Comparison of ENCODE assay signal across 28 mouse cellular contexts in genomic region chr10:93490451-93490850, GRCm38 (mm10). TPM values are rescaled to one million over a fixed set of nuclear protein-coding genes. Genes with fewer than 3 reads are reported as not detected.
DNase-seq lines count a peak whose midpoint lies in the region; ATAC-seq and TF ChIP-seq lines count a peak whose summit lies in the region.
"Had no signal": no experiment of that assay in that cellular context is flagged by ENCODE, and none has a peak within 500 bp of the region (broad histone marks: within the 10 kb centered on the region; RNA-seq: fewer than 3 reads in every experiment).

No protein-coding gene starts in this region.

- ATAC-seq in liver, postnatal 0 days: no peak
- no peak for ATAC-seq in liver, embryonic 12.5 days
- ATAC-seq in lung, postnatal 0 days: no peak
- ATAC-seq: forebrain, embryonic 13.5 days; forebrain, embryonic 16.5 days; intestine, postnatal 0 days had no signal

- in situ Hi-C loops in ES-E14 (cut with MboI; ENCODE audit: low sequenced_read_pairs in 2 of 2, unreplicated experiment in 2 of 2): no loop called here

- H3K36me3 ChIP-seq in liver, postnatal 0 days (replicated peaks; ENCODE audit: insufficient read depth, low read length): no peaks in the 10 kb centered on the region
- peaks cover 2% of the 10 kb centered on the region for H3K36me3 ChIP-seq in liver, embryonic 12.5 days
- H3K36me3 ChIP-seq in ES-E14 (ENCODE audit: control insufficient read depth, insufficient read depth, low read length, poor library complexity, severe bottlenecking): no peaks in the 10 kb centered on the region
- H3K36me3 ChIP-seq in lung, postnatal 0 days (ENCODE audit: insufficient read depth, low read length): 0 out of 2 replicates have a peak, but pooled peaks cover under 1% of the 10 kb centered on the region
- H3K36me3 ChIP-seq: hindbrain, embryonic 12.5 days; hindbrain, embryonic 15.5 days had no signal

- 56% methylated on average over 4 of the region's 4 CpGs for WGBS in liver, postnatal 0 days (ENCODE audit: insufficient replicate concordance)
- WGBS in liver, embryonic 12.5 days (ENCODE audit: insufficient replicate concordance): 45% methylated on average over 4 of the region's 4 CpGs
- 50% methylated on average over 4 of the region's 4 CpGs for WGBS in lung, postnatal 0 days

- no peak overlapping the region for H3K4me3 ChIP-seq in liver, postnatal 0 days (ENCODE audit: low read depth, low read length)
- H3K4me3 ChIP-seq in liver, embryonic 12.5 days: no peak overlapping the region
- H3K4me3 ChIP-seq in ES-E14 (ENCODE audit: insufficient read depth in 1 of 2, low read depth in 1 of 2, low read length in 2 of 2, poor library complexity in 1 of 2, severe bottlenecking in 1 of 2): no peak overlapping the region
- H3K4me3 ChIP-seq in lung, postnatal 0 days (ENCODE audit: low read depth, low read length): no peak overlapping the region
- H3K4me3 ChIP-seq: forebrain, embryonic 10.5 days; forebrain, embryonic 13.5 days; gastrocnemius, adult 2 months; hindbrain, embryonic 12.5 days; hindbrain, embryonic 15.5 days had no signal

- no peak for TF ChIP-seq EP300 in liver, postnatal 0 days (IDR thresholded peaks at IDR 0.05; ENCODE audit: low read depth)
- no peak for TF ChIP-seq EP300 in lung, postnatal 0 days (IDR thresholded peaks at IDR 0.05)

- no peak for TF ChIP-seq CTCF in liver, postnatal 0 days (IDR thresholded peaks at IDR 0.05; ENCODE audit: low read depth)
- TF ChIP-seq CTCF in lung, postnatal 0 days (IDR thresholded peaks at IDR 0.05): no peak

- no peaks in the 10 kb centered on the region for H3K9me3 ChIP-seq in liver, postnatal 0 days (ENCODE audit: low read length)
- H3K9me3 ChIP-seq in liver, embryonic 12.5 days (replicated peaks): no peaks in the 10 kb centered on the region
- no peaks in the 10 kb centered on the region for H3K9me3 ChIP-seq in ES-E14 (ENCODE audit: control insufficient read depth, insufficient read depth, low read depth, low read length)
- H3K9me3 ChIP-seq in lung, postnatal 0 days (ENCODE audit: low read length): no peaks in the 10 kb centered on the region
- H3K9me3 ChIP-seq: forebrain, embryonic 10.5 days; forebrain, embryonic 13.5 days; hindbrain, embryonic 12.5 days; hindbrain, embryonic 15.5 days had no signal

- no peak overlapping the region for H3K9ac ChIP-seq in liver, postnatal 0 days (replicated peaks)
- H3K9ac ChIP-seq in liver, embryonic 12.5 days: no peak overlapping the region
- peak overlapping the region; percentile 48; the same call in 1 of the 2 replicates for H3K9ac ChIP-seq in ES-E14 (ENCODE audit: insufficient read depth, low read depth, low read length, poor library complexity, severe bottlenecking)
- H3K9ac ChIP-seq in lung, postnatal 0 days (replicated peaks; ENCODE audit: low read depth): no peak overlapping the region
- H3K9ac ChIP-seq: forebrain, embryonic 13.5 days; hindbrain, embryonic 12.5 days; hindbrain, embryonic 15.5 days had no signal

- no peak overlapping the region for H3K27ac ChIP-seq in liver, postnatal 0 days (ENCODE audit: low read depth)
- no peak overlapping the region for H3K27ac ChIP-seq in liver, embryonic 12.5 days
- no peak overlapping the region for H3K27ac ChIP-seq in ES-E14 (ENCODE audit: insufficient read depth, low read depth, low read length, poor library complexity, severe bottlenecking)
- H3K27ac ChIP-seq in lung, postnatal 0 days (ENCODE audit: low read length): no peak overlapping the region
- H3K27ac ChIP-seq: forebrain, embryonic 10.5 days; forebrain, embryonic 13.5 days; gastrocnemius, adult 2 months; hindbrain, embryonic 12.5 days; hindbrain, embryonic 15.5 days had no signal

- H3K4me1 ChIP-seq in liver, postnatal 0 days (ENCODE audit: insufficient read depth): peaks cover 18% of the 10 kb centered on the region
- peaks cover 11% of the 10 kb centered on the region; the same call in 1 of the 2 replicates for H3K4me1 ChIP-seq in liver, embryonic 12.5 days
- peaks cover 0 to 7% of the 10 kb centered on the region in 2 experiments; a peak in 2 of 4 replicates for H3K4me1 ChIP-seq in ES-E14 (ENCODE audit: control insufficient read depth in 2 of 2, insufficient read depth in 2 of 2, low read length in 2 of 2, poor library complexity in 1 of 2)
- no peaks in the 10 kb centered on the region for H3K4me1 ChIP-seq in lung, postnatal 0 days (ENCODE audit: insufficient read depth, low read depth, low read length)
- H3K4me1 ChIP-seq: forebrain, embryonic 13.5 days; hindbrain, embryonic 15.5 days had no signal

- DNase-seq in liver, postnatal 0 days: no peak
- peak; percentile 22 for DNase-seq in ES-E14 (ENCODE audit: low read depth, low spot score)
- peak; percentile 33 for DNase-seq in WW6 (ENCODE audit: low read depth, low spot score)
- no peak for DNase-seq in lung, postnatal 0 days (ENCODE audit: low spot score)
- no peak for DNase-seq in layer of hippocampus, adult 11-12 months (ENCODE audit: low spot score)
- DNase-seq: adrenal gland, adult 8-10 months; adrenal gland, postnatal 25 days; cerebellum, adult 11-12 months; cerebellum, adult 9-10 months; cerebellum, postnatal 14 days; gastrocnemius, adult 2 months; gastrocnemius, postnatal 14 days; heart, adult 11 months had no signal

- no peaks in the 10 kb centered on the region for H3K27me3 ChIP-seq in liver, postnatal 0 days (ENCODE audit: insufficient read depth, low read length)
- 0 out of 2 replicates have a peak, but pooled peaks cover 4% of the 10 kb centered on the region for H3K27me3 ChIP-seq in liver, embryonic 12.5 days (replicated peaks)
- no peaks in the 10 kb centered on the region for H3K27me3 ChIP-seq in lung, postnatal 0 days (replicated peaks; ENCODE audit: insufficient read depth, low read length)
- H3K27me3 ChIP-seq: forebrain, embryonic 13.5 days; hindbrain, embryonic 15.5 days had no signal

- peak overlapping the region; percentile 0 for H3K4me2 ChIP-seq in liver, postnatal 0 days (ENCODE audit: low read depth, low read length)
- H3K4me2 ChIP-seq in liver, embryonic 12.5 days: no peak overlapping the region
- no peak overlapping the region for H3K4me2 ChIP-seq in lung, postnatal 0 days (replicated peaks; ENCODE audit: low read depth, low read length)
- H3K4me2 ChIP-seq: forebrain, embryonic 13.5 days; heart, embryonic 11.5 days; hindbrain, embryonic 12.5 days; hindbrain, embryonic 15.5 days had no signal

TF ChIP-seq in ES-E14, 5 proteins besides CTCF, POLR2A, EP300 and RAD21:
- TF ChIP-seq MAFK (IDR thresholded peaks at IDR 0.05; ENCODE audit: insufficient read depth, low read depth, low read length): no peak
- no peak for TF ChIP-seq ZNF384 (IDR thresholded peaks at IDR 0.05; ENCODE audit: low read depth, low read length)
- no peak for TF ChIP-seq ZC3H11A (IDR thresholded peaks at IDR 0.05; ENCODE audit: borderline replicate concordance, low read depth, low read length)
- no peak for TF ChIP-seq HCFC1 (IDR thresholded peaks at IDR 0.05; ENCODE audit: borderline replicate concordance, insufficient read depth, low read length)
- TF ChIP-seq CHD2 (IDR thresholded peaks at IDR 0.05; ENCODE audit: low read depth, low read length): no peak

RNA-seq across cellular contexts. Expression of gene Hal, which starts 1.9 kb away (rescaled TPM):
- polyA plus RNA-seq in liver, postnatal 0 days (2015; fragmentation: Nextera tagmentation; extraction: Ambion mirVana): 30.0 and 44.0 TPM in 2 replicates
- polyA plus RNA-seq in liver, embryonic 12.5 days (2016; fragmentation: Nextera tagmentation; extraction: Ambion mirVana): 1.6 and 1.8 TPM in 2 replicates
- 2.2 and 5.7 TPM in 2 replicates for total RNA-seq in ES-E14 (2012; rRNA removed)
- polyA plus RNA-seq in lung, postnatal 0 days (2015; fragmentation: Nextera tagmentation; extraction: Ambion mirVana): 0.27 TPM in 1 of 2 replicates, not detected in the other
- total RNA-seq: hematopoietic stem cell, adult 5-6 weeks had no signal
- polyA plus RNA-seq: embryonic facial prominence, embryonic 11.5 days; forebrain, embryonic 13.5 days; heart, embryonic 11.5 days; heart, embryonic 14.5 days; heart, postnatal 0 days had no signal

RNA-seq across cellular contexts. Expression of gene Lta4h, which starts 37.2 kb away (rescaled TPM):
- 63.7 and 68.4 TPM in 2 replicates for polyA plus RNA-seq in liver, postnatal 0 days (2015; fragmentation: Nextera tagmentation; extraction: Ambion mirVana)
- 97.2 and 104 TPM in 2 replicates for polyA plus RNA-seq in liver, embryonic 12.5 days (2016; fragmentation: Nextera tagmentation; extraction: Ambion mirVana)
- total RNA-seq in ES-E14 (2012; rRNA removed): 54.5 and 72.4 TPM in 2 replicates
- 88.6 and 95.6 TPM in 2 replicates for polyA plus RNA-seq in lung, postnatal 0 days (2015; fragmentation: Nextera tagmentation; extraction: Ambion mirVana)

RNA-seq across cellular contexts. Expression of gene Amdhd1, which starts 49.4 kb away (rescaled TPM):
- polyA plus RNA-seq in liver, postnatal 0 days (2015; fragmentation: Nextera tagmentation; extraction: Ambion mirVana): 80.3 and 91.6 TPM in 2 replicates
- 6.3 and 6.9 TPM in 2 replicates for polyA plus RNA-seq in liver, embryonic 12.5 days (2016; fragmentation: Nextera tagmentation; extraction: Ambion mirVana)
- 0.16 and 0.40 TPM in 2 replicates for total RNA-seq in ES-E14 (2012; rRNA removed)
- polyA plus RNA-seq in lung, postnatal 0 days (2015; fragmentation: Nextera tagmentation; extraction: Ambion mirVana): 0.11 and 0.24 TPM in 2 replicates
- total RNA-seq: adrenal gland, postnatal 25 days; gastrocnemius, adult 2 months; gastrocnemius, postnatal 14 days; heart, adult 8-10 months; heart, postnatal 25 days; hematopoietic stem cell, adult 5-6 weeks had no signal
- polyA plus RNA-seq: forebrain, embryonic 13.5 days; intestine, postnatal 0 days had no signal

RNA-seq across cellular contexts. Expression of gene Ccdc38, which starts 50.0 kb away (rescaled TPM):
- polyA plus RNA-seq in liver, postnatal 0 days (2015; fragmentation: Nextera tagmentation; extraction: Ambion mirVana): 0.32 and 0.36 TPM in 2 replicates
- polyA plus RNA-seq in liver, embryonic 12.5 days (2016; fragmentation: Nextera tagmentation; extraction: Ambion mirVana): 0.14 and 0.29 TPM in 2 replicates
- total RNA-seq in ES-E14 (2012; rRNA removed): 0.85 and 2.6 TPM in 2 replicates
- 0.13 and 0.15 TPM in 2 replicates for polyA plus RNA-seq in lung, postnatal 0 days (2015; fragmentation: Nextera tagmentation; extraction: Ambion mirVana)
- total RNA-seq: adrenal gland, postnatal 25 days; gastrocnemius, adult 2 months; gastrocnemius, postnatal 14 days; gastrocnemius, postnatal 4 days; heart, adult 8-10 months; heart, postnatal 25 days; hematopoietic stem cell, adult 5-6 weeks had no signal

Comparison
In these comparisons a context has a peak if more than half of its experiments do, and no peak if none do; other contexts are left out.
1. RNA of gene Hal, which starts 1.9 kb away (polyA plus RNA-seq): 30.0 to 44.0 TPM in liver, postnatal 0 days; 1.6 to 1.8 TPM in liver, embryonic 12.5 days and 0.27 TPM in lung, postnatal 0 days; every median in the first group is over 10 times any median in the second.
2. RNA of gene Amdhd1, which starts 49.4 kb away (polyA plus RNA-seq): 80.3 to 91.6 TPM in liver, postnatal 0 days; 6.3 to 6.9 TPM in liver, embryonic 12.5 days and 0.11 to 0.24 TPM in lung, postnatal 0 days; every median in the first group is over 10 times any median in the second.
3. DNase-seq: peak in ES-E14 (single experiment) and WW6 (single experiment); none in liver, postnatal 0 days (single experiment), lung, postnatal 0 days (single experiment) and layer of hippocampus, adult 11-12 months (single experiment).